Mouse (Mus musculus) ES-E14 (cell line): ENCODE results near the gene Timp1. TPM values are rescaled to one million over a fixed set of nuclear protein-coding genes. Genes with fewer than 3 reads are reported as not detected.

ENCODE experiments used
- DNase-seq: peaks from one replicate; pipeline ENCODE4 v3.0.0-alpha.2; 2013; ENCODE audit warnings: low read depth, low spot score
- H3K27ac ChIP-seq: 2 replicates; pipeline ENCODE4 v1.5.1; 2012; ENCODE audit warnings: low read depth, mild to moderate bottlenecking, low read length, moderate library complexity, mixed read lengths; ENCODE audit not compliant: poor library complexity, insufficient read depth, severe bottlenecking
- H3K36me3 ChIP-seq: 2 replicates; pipeline ENCODE4 v1.6.1; 2012; ENCODE audit warnings: mild to moderate bottlenecking, low read length, moderate library complexity, mixed read lengths; ENCODE audit not compliant: control insufficient read depth, poor library complexity, insufficient read depth, severe bottlenecking
- H3K4me1 ChIP-seq, 2 experiments: fragments of 150-350 bp in 1 of 2; sonication (generic) in 1 of 2; 2 replicates each; pipeline ENCODE4 v1.6.1; 2012; ENCODE audit warnings: low read length in 2 of 2, mild to moderate bottlenecking in 1 of 2, mixed read lengths in 1 of 2; ENCODE audit not compliant: control insufficient read depth in 2 of 2, insufficient read depth in 2 of 2, poor library complexity in 1 of 2
- H3K4me3 ChIP-seq, 2 experiments: fragments of 150-350 bp in 1 of 2; sonication (generic) in 1 of 2; 2 replicates each; pipeline ENCODE4 v1.5.1; 2012; ENCODE audit warnings: low read length in 2 of 2, low read depth in 1 of 2, mild to moderate bottlenecking in 1 of 2, mixed read lengths in 1 of 2; ENCODE audit not compliant: insufficient read depth in 1 of 2, poor library complexity in 1 of 2, severe bottlenecking in 1 of 2
- H3K9ac ChIP-seq: 2 replicates; pipeline ENCODE4 v1.6.1; 2012; ENCODE audit warnings: low read depth, mild to moderate bottlenecking, low read length, mixed read lengths; ENCODE audit not compliant: poor library complexity, insufficient read depth, severe bottlenecking
- H3K9me3 ChIP-seq: fragments of 150-350 bp; sonication (generic); 2 replicates; pipeline ENCODE4 v1.6.1; 2012; ENCODE audit warnings: low read depth, mild to moderate bottlenecking, low read length; ENCODE audit not compliant: control insufficient read depth, insufficient read depth
- CHD2 ChIP-seq: IDR thresholded peaks from 2 replicates; pipeline ENCODE4 v1.6.1; 2014; ENCODE audit warnings: mild to moderate bottlenecking, low read depth, low read length, inconsistent platforms
- HCFC1 ChIP-seq: IDR thresholded peaks from 2 replicates; pipeline ENCODE4 v1.6.1; 2012; ENCODE audit warnings: low read length, inconsistent platforms, borderline replicate concordance; ENCODE audit not compliant: insufficient read depth
- MAFK ChIP-seq: IDR thresholded peaks from 2 replicates; pipeline ENCODE4 v1.6.1; 2014; ENCODE audit warnings: mild to moderate bottlenecking, low read depth, low read length, inconsistent platforms; ENCODE audit not compliant: insufficient read depth
- ZC3H11A ChIP-seq: IDR thresholded peaks from 2 replicates; pipeline ENCODE4 v1.6.1; 2012; ENCODE audit warnings: low read depth, mild to moderate bottlenecking, inconsistent platforms, low read length, borderline replicate concordance
- ZNF384 ChIP-seq: IDR thresholded peaks from 2 replicates; pipeline ENCODE4 v1.6.1; 2012; ENCODE audit warnings: low read depth, low read length, inconsistent platforms
- in situ Hi-C, 2 experiments: fragments of 600-800 bp; cut with MboI; formaldehyde crosslinking; loops; one replicate each; pipeline ENCODE4 v1.15.1; 2025; ENCODE audit warnings: low sequenced_read_pairs in 2 of 2, inconsistent platforms in 1 of 2; ENCODE audit not compliant: unreplicated experiment in 2 of 2
- total RNA-seq: library from RNA; depleted of rRNA; stranded (reverse); fragments of 300-350 nt; gene quantifications from 2 replicates; pipeline ENCODE4 v1.2.3, GENCODE M21; 2012

The Timp1 gene
- total RNA-seq, 1 experiment, result 130 TPM

DNA sequence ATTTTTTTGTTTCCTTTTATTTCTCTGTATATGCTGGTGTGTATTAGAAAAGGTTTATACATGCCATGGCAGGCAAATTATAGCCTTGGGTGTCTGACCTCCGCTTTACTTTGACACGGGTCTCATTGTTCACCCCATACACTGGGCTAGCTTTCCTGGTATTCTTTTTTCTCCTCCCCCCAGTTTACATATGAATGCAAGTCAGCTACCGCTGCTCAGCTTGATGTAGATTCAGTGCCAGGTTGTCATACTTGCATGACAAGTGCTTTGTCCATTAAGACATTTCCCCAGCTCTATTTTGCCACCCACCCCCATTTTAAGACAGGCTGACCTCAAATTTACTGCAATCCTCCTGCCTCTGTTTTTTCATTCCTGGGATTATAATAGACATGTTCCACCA lies 5.3 kb downstream of the Timp1 start:
- Histone ChIP-seq H3K4me1 (peaks cover 4 to 5% of the 10 kb centered on the region in 2 experiments; a peak in 2 of 4 replicates), H3K27ac (no peak overlapping the region; the same call in 1 of the 2 replicates), H3K9me3 (no peaks in the 10 kb centered on the region), H3K9ac (no peak overlapping the region), H3K36me3 (no peaks in the 10 kb centered on the region), H3K4me3 (no peak overlapping the region)
- no peak for DNase-seq
- TF ChIP-seq ZC3H11A, result no peak
- TF ChIP-seq CHD2, result no peak
- TF ChIP-seq HCFC1, result no peak
- no peak for TF ChIP-seq ZNF384
- no peak for TF ChIP-seq MAFK
- in situ Hi-C loops, result no loop called here

DNA sequence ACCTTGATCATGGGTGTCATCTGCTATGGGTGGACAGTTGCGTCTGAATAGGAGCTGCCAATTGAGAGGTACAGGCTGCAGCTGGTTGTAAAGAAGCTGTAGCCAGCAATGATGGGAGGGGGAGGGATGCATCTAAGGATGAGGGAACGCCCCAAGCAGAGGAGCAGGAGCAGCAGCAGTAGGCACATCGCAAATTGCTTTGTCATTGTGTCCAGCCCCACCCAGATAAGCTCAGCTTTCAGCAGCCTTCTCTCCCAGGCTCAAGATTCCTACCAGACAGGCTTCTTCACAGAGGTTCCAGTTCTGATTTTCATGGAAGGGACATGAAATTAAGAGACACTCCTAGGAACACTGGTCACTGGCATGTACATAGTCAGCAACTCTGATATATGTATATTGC lies 40.1 kb downstream of the Timp1 start:
- TF ChIP-seq MAFK, result peak; percentile 86
- TF ChIP-seq ZNF384, result no peak
- Histone ChIP-seq H3K9me3 (no peaks in the 10 kb centered on the region), H3K27ac (no peak overlapping the region; the same call in 1 of the 2 replicates), H3K36me3 (no peaks in the 10 kb centered on the region), H3K4me3 (no peak overlapping the region), H3K9ac (no peak overlapping the region), H3K4me1 (peaks cover 3 to 7% of the 10 kb centered on the region in 2 experiments; a peak in 1 of 4 replicates)
- peak; percentile 37 for DNase-seq
- in situ Hi-C loops, result no loop called here

DNA sequence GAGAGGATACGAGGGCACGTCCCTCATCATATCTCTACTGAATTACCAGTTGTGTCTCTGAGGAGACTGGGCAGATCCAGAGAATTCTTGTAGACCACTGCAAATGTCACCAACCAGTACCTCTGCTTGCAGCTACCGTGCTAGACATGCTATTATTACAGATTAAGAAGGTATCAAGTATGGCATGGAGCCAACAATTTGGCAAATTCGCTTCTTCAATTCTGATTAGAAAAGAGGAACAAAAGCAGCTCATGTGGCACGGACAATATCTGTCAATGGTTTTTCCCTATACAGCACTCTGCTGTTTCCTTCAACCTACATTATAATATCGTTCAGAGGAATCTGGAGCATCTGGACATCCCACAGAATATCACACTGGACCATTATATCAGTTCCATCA lies 43.8 kb downstream of the Timp1 start:
- TF ChIP-seq ZNF384, result no peak
- TF ChIP-seq ZC3H11A, result no peak
- TF ChIP-seq CHD2, result no peak
- no peak for TF ChIP-seq HCFC1
- TF ChIP-seq MAFK, result no peak
- no peaks in the 10 kb centered on the region for H3K36me3 ChIP-seq
- no peak overlapping the region for H3K4me3 ChIP-seq
- H3K4me1 ChIP-seq, result peaks cover 3 to 7% of the 10 kb centered on the region in 2 experiments; a peak in 1 of 4 replicates
- in situ Hi-C loops, result no loop called here
- DNase-seq, result no peak
- H3K9me3 ChIP-seq, result no peaks in the 10 kb centered on the region
- H3K9ac ChIP-seq, result no peak overlapping the region
- no peak overlapping the region for H3K27ac ChIP-seq

DNA sequence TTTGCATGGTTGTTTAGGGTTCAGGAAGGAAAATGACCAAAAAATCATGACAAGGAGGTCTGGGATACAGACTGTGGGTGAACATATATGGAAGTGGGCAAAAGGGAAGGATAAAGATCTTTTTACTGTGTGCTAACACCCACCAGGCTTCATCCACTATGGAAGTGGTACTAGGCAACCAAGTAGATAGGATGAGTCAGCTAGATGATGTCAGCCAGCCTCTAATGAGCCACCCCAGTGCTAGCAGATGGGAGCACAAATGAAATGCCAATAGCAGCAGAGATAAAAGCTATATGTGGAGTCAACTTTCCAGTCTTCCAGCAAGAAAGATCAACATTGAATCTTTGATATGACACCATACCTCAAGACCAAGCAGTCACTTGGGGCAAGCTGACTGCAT lies 45.1 kb downstream of the Timp1 start:
- in situ Hi-C loops, result no loop called here
- no peaks in the 10 kb centered on the region for H3K9me3 ChIP-seq
- TF ChIP-seq HCFC1 (no peak), ZNF384 (no peak), ZC3H11A (no peak), CHD2 (no peak), MAFK (no peak)
- H3K9ac ChIP-seq, result no peak overlapping the region
- no peaks in the 10 kb centered on the region for H3K36me3 ChIP-seq
- H3K4me3 ChIP-seq, result no peak overlapping the region
- no peak overlapping the region for H3K27ac ChIP-seq
- H3K4me1 ChIP-seq, result 0 out of 4 replicates have a peak, but pooled peaks cover 0 to 4% of the 10 kb centered on the region in 2 experiments
- DNase-seq, result no peak

DNA sequence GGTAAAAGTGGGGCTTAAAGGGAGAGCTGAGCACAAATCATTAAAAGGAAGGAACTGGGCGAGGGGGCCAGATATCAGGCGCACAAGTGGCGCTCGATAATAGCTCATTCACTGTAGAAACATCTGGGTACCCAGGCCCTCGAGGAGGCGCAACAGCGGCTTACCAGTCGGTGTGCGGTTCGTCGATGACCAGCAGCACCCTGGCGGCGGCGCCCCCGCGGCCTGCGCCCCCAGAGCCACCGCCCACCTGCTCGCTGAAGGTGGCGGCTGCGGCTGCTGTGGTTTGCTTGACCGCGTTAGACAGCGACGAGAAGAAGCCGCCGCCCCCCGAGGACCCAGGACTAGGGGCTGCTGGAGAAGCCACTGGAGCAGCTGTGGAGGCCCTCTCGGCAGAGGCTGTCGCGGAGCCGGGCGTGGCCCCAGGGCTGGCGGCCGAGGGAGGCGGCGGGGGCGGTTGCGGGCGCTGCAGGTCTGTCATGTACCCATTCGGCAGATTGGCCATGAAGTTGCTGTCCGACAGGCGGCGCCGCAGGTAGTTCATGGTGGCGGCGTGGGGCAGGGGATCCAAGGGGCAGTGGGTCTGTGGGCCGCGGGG lies 50.4 kb downstream of the Timp1 start:
- Histone ChIP-seq H3K9me3 (no peaks in the 10 kb centered on the region), H3K27ac (no peak overlapping the region), H3K36me3 (no peaks in the 10 kb centered on the region; the same call in 1 of the 2 replicates), H3K4me3 (peak overlapping the region; percentile 62 to 74), H3K4me1 (no peaks in the 10 kb centered on the region), H3K9ac (peak overlapping the region; percentile 73)
- in situ Hi-C loops, result no loop called here
- TF ChIP-seq HCFC1 (no peak; the same call in 1 of the 2 replicates), MAFK (no peak), CHD2 (no peak), ZC3H11A (no peak), ZNF384 (no peak)
- DNase-seq, result no peak
